Mouse (Mus musculus) liver, postnatal 0 days (tissue): ENCODE results near the gene Gm9837. TPM values are rescaled to one million over a fixed set of nuclear protein-coding genes. Genes with fewer than 3 reads are reported as not detected.
A peak's percentile ranks its signal among the peaks of the same experiment; 100 is the strongest.

Experiments used
- ATAC-seq: fragments of 200-750 bp; cut with Nextera tagmentation; 2 replicates; pipeline ENCODE4 v1.8.0; 2017; ENCODE audit warnings: mild to moderate bottlenecking, moderate library complexity
- DNase-seq: peaks from one replicate; pipeline ENCODE4 v3.0.0-alpha.2; 2016
- H3K27ac ChIP-seq: fragments of 300-500 bp; sonication (generic); 2 replicates; pipeline ENCODE4 v1.5.1; 2014; ENCODE audit warnings: antibody characterized with exemption, moderate library complexity, mild to moderate bottlenecking, low read depth
- H3K27me3 ChIP-seq: fragments of 300-500 bp; sonication (generic); 2 replicates; pipeline ENCODE4 v1.6.1; 2014; ENCODE audit warnings: low read length, control low read depth, mixed read lengths; ENCODE audit not compliant: insufficient read depth
- H3K36me3 ChIP-seq: fragments of 300-500 bp; sonication (generic); replicated peaks from 2 replicates; pipeline ENCODE4 v1.6.1; 2014; ENCODE audit warnings: mild to moderate bottlenecking, control low read depth, low read length, moderate library complexity, mixed read lengths; ENCODE audit not compliant: insufficient read depth
- H3K4me1 ChIP-seq: fragments of 300-500 bp; sonication (generic); 2 replicates; pipeline ENCODE4 v1.6.1; 2014; ENCODE audit warnings: antibody characterized with exemption, mild to moderate bottlenecking, control low read depth; ENCODE audit not compliant: insufficient read depth
- H3K4me2 ChIP-seq: fragments of 300-500 bp; sonication (generic); 2 replicates; pipeline ENCODE4 v1.6.1; 2014; ENCODE audit warnings: low read depth, mild to moderate bottlenecking, low read length, moderate library complexity, mixed read lengths
- H3K4me3 ChIP-seq: fragments of 300-500 bp; sonication (generic); 2 replicates; pipeline ENCODE4 v1.5.1; 2014; ENCODE audit warnings: low read depth, low read length
- H3K9ac ChIP-seq: fragments of 300-500 bp; sonication (generic); replicated peaks from 2 replicates; pipeline ENCODE4 v1.6.1; 2014; ENCODE audit warnings: mild to moderate bottlenecking, moderate library complexity
- H3K9me3 ChIP-seq: fragments of 300-500 bp; sonication (generic); 2 replicates; pipeline ENCODE4 v1.6.1; 2016; ENCODE audit warnings: mild to moderate bottlenecking, control low read depth, low read length, mixed read lengths
- CTCF ChIP-seq: sonication (generic); IDR thresholded peaks from 2 replicates; pipeline ENCODE4 v1.5.1; 2016; ENCODE audit warnings: antibody characterized with exemption, low read depth
- EP300 ChIP-seq: IDR thresholded peaks from 2 replicates; pipeline ENCODE4 v1.6.1; 2016; ENCODE audit warnings: antibody characterized with exemption, low read depth, mild to moderate bottlenecking
- WGBS: fragments of 180-500 bp; shearing (Covaris S2); extraction: QIAGEN DNeasy Blood & Tissue Kit; methylation state at CpG from one replicate; pipeline ENCODE4 v1.1.7; 2014; ENCODE audit not compliant: insufficient replicate concordance; 5-methylcytosine and 5-hydroxymethylcytosine counted together
- polyA plus RNA-seq: library from polyadenylated mRNA; unstranded; fragments of >200 nt; fragmentation: Nextera tagmentation; extraction: Ambion mirVana; gene quantifications from 2 replicates; pipeline ENCODE4 v1.2.1, GENCODE M21; 2015

Gm9837 gene
- polyA plus RNA-seq, 1 experiment from 2014 or later, result not detected

GRCm38 (mm10) chr11:53425711-53426255 lies 44.5 kb downstream of the Gm9837 start:
- no peak for TF ChIP-seq CTCF
- no peak for TF ChIP-seq EP300
- DNase-seq, result no peak
- 76% methylated on average over 6 of the region's 6 CpGs for WGBS
- Histone ChIP-seq H3K4me2 (no peak overlapping the region), H3K27ac (peak overlapping the region; percentile 87; the same call in 1 of the 2 replicates), H3K9me3 (no peaks in the 10 kb centered on the region), H3K36me3 (peaks cover 9% of the 10 kb centered on the region), H3K9ac (no peak overlapping the region), H3K4me3 (no peak overlapping the region), H3K4me1 (peaks cover 18% of the 10 kb centered on the region), H3K27me3 (no peaks in the 10 kb centered on the region)
- no peak for ATAC-seq

- Histone ChIP-seq H3K4me2 (no peak overlapping the region), H3K9me3 (no peaks in the 10 kb centered on the region), H3K27me3 (no peaks in the 10 kb centered on the region), H3K9ac (no peak overlapping the region), H3K36me3 (peaks cover 11% of the 10 kb centered on the region), H3K4me1 (peaks cover 18% of the 10 kb centered on the region), H3K4me3 (no peak overlapping the region), H3K27ac (peak overlapping the region; percentile 87; the same call in 1 of the 2 replicates)
- DNase-seq (no peak), ATAC-seq (no peak)
- no peak for TF ChIP-seq CTCF
- TF ChIP-seq EP300, result no peak
- WGBS, result 61% methylated on average over 3 of the region's 3 CpGs
Observed at GRCm38 (mm10) chr11:53425251-53425650, 45.0 kb downstream of the Gm9837 start.

GRCm38 (mm10) chr11:53424826-53425225 lies 45.5 kb downstream of the Gm9837 start:
- Histone ChIP-seq H3K36me3 (peaks cover 15% of the 10 kb centered on the region), H3K27me3 (no peaks in the 10 kb centered on the region), H3K27ac (peak overlapping the region; percentile 87), H3K4me1 (peaks cover 14% of the 10 kb centered on the region), H3K4me3 (no peak overlapping the region), H3K9ac (no peak overlapping the region), H3K4me2 (no peak overlapping the region), H3K9me3 (no peaks in the 10 kb centered on the region)
- WGBS, result 54% methylated on average over 2 of the region's 2 CpGs
- no peak for TF ChIP-seq CTCF
- TF ChIP-seq EP300, result no peak
- DNase-seq, result peak; percentile 60
- no peak for ATAC-seq

- TF ChIP-seq CTCF (peak; percentile 44), EP300 (peak; percentile 63)
- Histone ChIP-seq H3K4me2 (peak within 1 kb of the TSS; percentile 59), H3K27me3 (no peaks in the 10 kb centered on the region), H3K4me1 (0 out of 2 replicates have a peak, but pooled peaks cover 7% of the 10 kb centered on the region), H3K9ac (peak within 1 kb of the TSS; percentile 55), H3K36me3 (peaks cover 16% of the 10 kb centered on the region), H3K4me3 (peak within 1 kb of the TSS; percentile 41), H3K27ac (peak within 1 kb of the TSS; percentile 87), H3K9me3 (no peaks in the 10 kb centered on the region)
- 49% methylated on average over 4 of the region's 4 CpGs for WGBS
- ATAC-seq (peak; percentile 87), DNase-seq (peak; percentile 42)
Observed at GRCm38 (mm10) chr11:53423036-53423435, 47.2 kb downstream of the Gm9837 start, which contains the start of gene Leap2. Gene Leap2 (minus strand): TSS chr11:53423170.

Other genes starting within 250 kb of the Gm9837 start
- 37.4 and 41.4 TPM in 2 replicates for gene Hspa4, start 170.0 kb downstream of the Gm9837 start, polyA plus RNA-seq
- gene Zcchc10, start 145.8 kb downstream of the Gm9837 start, polyA plus RNA-seq, result 6.0 and 7.4 TPM in 2 replicates
- 9.1 and 12.4 TPM in 2 replicates for gene Aff4, start 119.6 kb downstream of the Gm9837 start, polyA plus RNA-seq
- gene Leap2, start 47.3 kb downstream of the Gm9837 start, polyA plus RNA-seq, result 198 and 209 TPM in 2 replicates
- gene Uqcrq, start 39.6 kb downstream of the Gm9837 start, polyA plus RNA-seq, result 1,453 and 1,461 TPM in 2 replicates
- gene Gdf9, start 39.5 kb downstream of the Gm9837 start, polyA plus RNA-seq, result 0.15 and 0.18 TPM in 2 replicates
- gene Gm10447, start 13.4 kb downstream of the Gm9837 start, polyA plus RNA-seq, result 0.06 and 0.25 TPM in 2 replicates
- 5.5 TPM in 2 replicates for gene Shroom1, start 13.3 kb downstream of the Gm9837 start, polyA plus RNA-seq
- 0.15 and 0.31 TPM in 2 replicates for gene Gm9945, start 9.7 kb upstream of the Gm9837 start, polyA plus RNA-seq
- 7.4 and 7.9 TPM in 2 replicates for gene Sowaha, start 9.8 kb upstream of the Gm9837 start, polyA plus RNA-seq
- gene Sept8, start 48.8 kb upstream of the Gm9837 start, polyA plus RNA-seq, result 6.2 and 7.2 TPM in 2 replicates
- 5.3 and 7.1 TPM in 2 replicates for gene Kif3a, start 96.9 kb upstream of the Gm9837 start, polyA plus RNA-seq
- gene Il4, start 148.2 kb upstream of the Gm9837 start, polyA plus RNA-seq, result 0.28 TPM in 1 of 2 replicates, not detected in the other
- gene Il13, start 164.2 kb upstream of the Gm9837 start, polyA plus RNA-seq, result not detected in 2 replicates
- gene Rad50, start 236.8 kb upstream of the Gm9837 start, polyA plus RNA-seq, result 9.7 and 11.1 TPM in 2 replicates